Mouse (Mus musculus): ENCODE measurements at regions not wholly inside any gene's neighbourhood (a gene's known extent, or its start where the extent isn't known, plus 50 kb on each side); places are given as distances from the start of the nearest gene placed in this dataset.
A peak's percentile ranks its signal among the peaks of the same experiment; 100 is the strongest.

- no peak overlapping the region for H3K9ac ChIP-seq (replicated peaks; ENCODE audit: low read length)
- H3K9me3 ChIP-seq (ENCODE audit: control insufficient read depth, low read length), result no peaks in the 10 kb centered on the region
- no peak overlapping the region for H3K4me3 ChIP-seq (replicated peaks; ENCODE audit: low read depth, low read length)
- H3K4me2 ChIP-seq (ENCODE audit: low read length), result no peak overlapping the region
- no peak for ATAC-seq (ENCODE audit: low FRiP score, low TSS enrichment)
- no peaks in the 10 kb centered on the region for H3K4me1 ChIP-seq (ENCODE audit: control insufficient read depth, insufficient read depth, low read length)
- no peaks in the 10 kb centered on the region for H3K27me3 ChIP-seq (ENCODE audit: control insufficient read depth, insufficient read depth, low read length)
- WGBS, result 81% methylated on average over 3 of the region's 3 CpGs
- no peak for DNase-seq
- no peak overlapping the region for H3K27ac ChIP-seq (replicated peaks; ENCODE audit: low read depth, low read length)
- no peaks in the 10 kb centered on the region for H3K36me3 ChIP-seq (ENCODE audit: control insufficient read depth, insufficient read depth, low read length)
Measured at GRCm38 (mm10) chr12:58901931-58902330, 109.9 kb downstream of the Sec23a start.

GRCm38 (mm10) chr12:58875808-58876207 lies 136.0 kb downstream of the Sec23a start:
- Histone ChIP-seq H3K9ac (replicated peaks; ENCODE audit: low read length) (no peak overlapping the region), H3K4me2 (ENCODE audit: low read length) (no peak overlapping the region), H3K4me3 (replicated peaks; ENCODE audit: low read depth, low read length) (no peak overlapping the region), H3K9me3 (ENCODE audit: control insufficient read depth, low read length) (no peaks in the 10 kb centered on the region), H3K36me3 (ENCODE audit: control insufficient read depth, insufficient read depth, low read length) (no peaks in the 10 kb centered on the region), H3K27ac (replicated peaks; ENCODE audit: low read depth, low read length) (no peak overlapping the region), H3K4me1 (ENCODE audit: control insufficient read depth, insufficient read depth, low read length) (no peaks in the 10 kb centered on the region), H3K27me3 (ENCODE audit: control insufficient read depth, insufficient read depth, low read length) (no peaks in the 10 kb centered on the region)
- ATAC-seq (ENCODE audit: low FRiP score, low TSS enrichment) (no peak), DNase-seq (no peak)
- 90% methylated on average over 2 of the region's 2 CpGs for WGBS

- DNase-seq (no peak), ATAC-seq (ENCODE audit: low FRiP score, low TSS enrichment) (no peak)
- H3K27me3 ChIP-seq (ENCODE audit: control insufficient read depth, insufficient read depth, low read length), result no peaks in the 10 kb centered on the region
- H3K4me3 ChIP-seq (replicated peaks; ENCODE audit: low read depth, low read length), result no peak overlapping the region
- no peak overlapping the region for H3K27ac ChIP-seq (replicated peaks; ENCODE audit: low read depth, low read length)
- no peaks in the 10 kb centered on the region for H3K4me1 ChIP-seq (ENCODE audit: control insufficient read depth, insufficient read depth, low read length)
- H3K9ac ChIP-seq (replicated peaks; ENCODE audit: low read length), result no peak overlapping the region
- H3K36me3 ChIP-seq (ENCODE audit: control insufficient read depth, insufficient read depth, low read length), result no peaks in the 10 kb centered on the region
- H3K4me2 ChIP-seq (ENCODE audit: low read length), result no peak overlapping the region
- no peaks in the 10 kb centered on the region for H3K9me3 ChIP-seq (ENCODE audit: control insufficient read depth, low read length)
Measured at GRCm38 (mm10) chr12:58872465-58872864, 139.4 kb downstream of the Sec23a start.

- Histone ChIP-seq H3K9me3 (ENCODE audit: control insufficient read depth, low read length) (no peaks in the 10 kb centered on the region), H3K27me3 (ENCODE audit: control insufficient read depth, insufficient read depth, low read length) (no peaks in the 10 kb centered on the region), H3K4me2 (ENCODE audit: low read length) (no peak overlapping the region), H3K36me3 (ENCODE audit: control insufficient read depth, insufficient read depth, low read length) (no peaks in the 10 kb centered on the region), H3K27ac (replicated peaks; ENCODE audit: low read depth, low read length) (no peak overlapping the region), H3K4me3 (replicated peaks; ENCODE audit: low read depth, low read length) (no peak overlapping the region), H3K4me1 (ENCODE audit: control insufficient read depth, insufficient read depth, low read length) (no peaks in the 10 kb centered on the region), H3K9ac (replicated peaks; ENCODE audit: low read length) (no peak overlapping the region)
- WGBS, result 78% methylated on average over 2 of the region's 2 CpGs
- DNase-seq (no peak), ATAC-seq (ENCODE audit: low FRiP score, low TSS enrichment) (no peak)
Measured at GRCm38 (mm10) chr12:58856498-58856897, 155.3 kb downstream of the Sec23a start.

GRCm38 (mm10) chr12:58851677-58852385 lies 160.0 kb downstream of the Sec23a start:
- no peak overlapping the region for H3K4me3 ChIP-seq (replicated peaks; ENCODE audit: low read depth, low read length)
- H3K4me1 ChIP-seq (ENCODE audit: control insufficient read depth, insufficient read depth, low read length), result no peaks in the 10 kb centered on the region
- no peak overlapping the region for H3K4me2 ChIP-seq (ENCODE audit: low read length)
- ATAC-seq (ENCODE audit: low FRiP score, low TSS enrichment) (no peak; the same call in 1 of the 2 replicates), DNase-seq (no peak)
- H3K9me3 ChIP-seq (ENCODE audit: control insufficient read depth, low read length), result no peaks in the 10 kb centered on the region
- H3K9ac ChIP-seq (replicated peaks; ENCODE audit: low read length), result no peak overlapping the region
- no peaks in the 10 kb centered on the region for H3K27me3 ChIP-seq (ENCODE audit: control insufficient read depth, insufficient read depth, low read length)
- WGBS, result 77% methylated on average over 6 of the region's 6 CpGs
- no peak overlapping the region for H3K27ac ChIP-seq (replicated peaks; ENCODE audit: low read depth, low read length)
- H3K36me3 ChIP-seq (ENCODE audit: control insufficient read depth, insufficient read depth, low read length), result no peaks in the 10 kb centered on the region

GRCm38 (mm10) chr12:58829656-58830055 lies 182.2 kb downstream of the Sec23a start:
- H3K36me3 ChIP-seq (ENCODE audit: control insufficient read depth, insufficient read depth, low read length), result no peaks in the 10 kb centered on the region
- no peaks in the 10 kb centered on the region for H3K9me3 ChIP-seq (ENCODE audit: control insufficient read depth, low read length)
- DNase-seq (no peak), ATAC-seq (ENCODE audit: low FRiP score, low TSS enrichment) (no peak)
- H3K27me3 ChIP-seq (ENCODE audit: control insufficient read depth, insufficient read depth, low read length), result no peaks in the 10 kb centered on the region
- H3K9ac ChIP-seq (replicated peaks; ENCODE audit: low read length), result no peak overlapping the region
- no peak overlapping the region for H3K27ac ChIP-seq (replicated peaks; ENCODE audit: low read depth, low read length)
- H3K4me2 ChIP-seq (ENCODE audit: low read length), result no peak overlapping the region
- 77% methylated on average over 1 of the region's 1 CpGs for WGBS
- H3K4me1 ChIP-seq (ENCODE audit: control insufficient read depth, insufficient read depth, low read length), result no peaks in the 10 kb centered on the region
- no peak overlapping the region for H3K4me3 ChIP-seq (replicated peaks; ENCODE audit: low read depth, low read length)

- Histone ChIP-seq H3K27me3 (ENCODE audit: control insufficient read depth, insufficient read depth, low read length) (no peaks in the 10 kb centered on the region), H3K27ac (replicated peaks; ENCODE audit: low read depth, low read length) (no peak overlapping the region), H3K4me2 (ENCODE audit: low read length) (no peak overlapping the region), H3K4me3 (replicated peaks; ENCODE audit: low read depth, low read length) (no peak overlapping the region), H3K36me3 (ENCODE audit: control insufficient read depth, insufficient read depth, low read length) (no peaks in the 10 kb centered on the region), H3K9me3 (ENCODE audit: control insufficient read depth, low read length) (no peaks in the 10 kb centered on the region), H3K4me1 (ENCODE audit: control insufficient read depth, insufficient read depth, low read length) (no peaks in the 10 kb centered on the region), H3K9ac (replicated peaks; ENCODE audit: low read length) (no peak overlapping the region)
- ATAC-seq (ENCODE audit: low FRiP score, low TSS enrichment) (no peak), DNase-seq (no peak)
Measured at GRCm38 (mm10) chr12:58827864-58828263, 184.0 kb downstream of the Sec23a start.

GRCm38 (mm10) chr12:58825139-58825921 lies 186.5 kb downstream of the Sec23a start:
- no peaks in the 10 kb centered on the region for H3K36me3 ChIP-seq (ENCODE audit: control insufficient read depth, insufficient read depth, low read length)
- DNase-seq (no peak), ATAC-seq (ENCODE audit: low FRiP score, low TSS enrichment) (no peak)
- no peaks in the 10 kb centered on the region for H3K4me1 ChIP-seq (ENCODE audit: control insufficient read depth, insufficient read depth, low read length)
- H3K9ac ChIP-seq (replicated peaks; ENCODE audit: low read length), result no peak overlapping the region
- H3K9me3 ChIP-seq (ENCODE audit: control insufficient read depth, low read length), result no peaks in the 10 kb centered on the region
- H3K4me2 ChIP-seq (ENCODE audit: low read length), result no peak overlapping the region
- WGBS, result 96% methylated on average over 7 of the region's 7 CpGs
- H3K27me3 ChIP-seq (ENCODE audit: control insufficient read depth, insufficient read depth, low read length), result no peaks in the 10 kb centered on the region
- no peak overlapping the region for H3K4me3 ChIP-seq (replicated peaks; ENCODE audit: low read depth, low read length)
- no peak overlapping the region for H3K27ac ChIP-seq (replicated peaks; ENCODE audit: low read depth, low read length)

GRCm38 (mm10) chr12:58822971-58823370 lies 188.8 kb downstream of the Sec23a start:
- no peak for ATAC-seq (ENCODE audit: low FRiP score, low TSS enrichment)
- Histone ChIP-seq H3K9ac (replicated peaks; ENCODE audit: low read length) (no peak overlapping the region), H3K36me3 (ENCODE audit: control insufficient read depth, insufficient read depth, low read length) (no peaks in the 10 kb centered on the region), H3K27me3 (ENCODE audit: control insufficient read depth, insufficient read depth, low read length) (no peaks in the 10 kb centered on the region), H3K27ac (replicated peaks; ENCODE audit: low read depth, low read length) (no peak overlapping the region), H3K4me2 (ENCODE audit: low read length) (no peak overlapping the region), H3K9me3 (ENCODE audit: control insufficient read depth, low read length) (no peaks in the 10 kb centered on the region), H3K4me1 (ENCODE audit: control insufficient read depth, insufficient read depth, low read length) (no peaks in the 10 kb centered on the region), H3K4me3 (replicated peaks; ENCODE audit: low read depth, low read length) (no peak overlapping the region)
- DNase-seq, result peak; percentile 7
- WGBS, result 90% methylated on average over 3 of the region's 3 CpGs
